Comparison of ENCODE assay signal across 28 mouse cellular contexts in genomic region chr1:36759076-36759475, GRCm38 (mm10). TPM values are rescaled to one million over a fixed set of nuclear protein-coding genes. Genes with fewer than 3 reads are reported as not detected.
A peak's percentile ranks its signal among the peaks of the same experiment; 100 is the strongest.
DNase-seq lines count a peak whose midpoint lies in the region; ATAC-seq and TF ChIP-seq lines count a peak whose summit lies in the region.
"Had no signal": no experiment of that assay in that cellular context is flagged by ENCODE, and none has a peak within 500 bp of the region (broad histone marks: within the 10 kb centered on the region; RNA-seq: fewer than 3 reads in every experiment).

No protein-coding gene starts in this region.

- no peak for DNase-seq in testis, postnatal 10 days (ENCODE audit: low spot score)
- DNase-seq in ES-CJ7 (ENCODE audit: low read depth, low spot score) (peak; percentile 61), ZHBTc4 (ENCODE audit: low read depth, low spot score) (peak; percentile 61)
- no peak for DNase-seq in gastrocnemius, postnatal 4 days (ENCODE audit: low spot score in 2 of 2)
- no peak for DNase-seq in cerebellum, adult 9-11 months
- DNase-seq: adrenal gland, adult 2 months; adrenal gland, postnatal 10 days; adrenal gland, postnatal 25 days; B cell, adult 2 months; cerebellum, adult 11-12 months; cerebellum, adult 2 months; cerebellum, adult 9-10 months; cerebellum, postnatal 14 days; cerebellum, postnatal 36 days; embryo, embryonic 11 days had no signal

- H3K9ac ChIP-seq in forebrain, embryonic 13.5 days = no peak overlapping the region
- H3K9ac ChIP-seq: embryonic facial prominence, embryonic 12.5 days had no signal

- no peak for TF ChIP-seq POLR2A in testis, adult 2 months (IDR thresholded peaks at IDR 0.05; ENCODE audit: control insufficient read depth, low read depth, low read length)

- peaks cover 4% of the 10 kb centered on the region for H3K4me1 ChIP-seq in testis, adult 2 months (ENCODE audit: control insufficient read depth, insufficient read depth, low read length)
- H3K4me1 ChIP-seq in E14TG2a.4 (replicated peaks; ENCODE audit: low read depth, low read length) = peaks cover 37% of the 10 kb centered on the region
- H3K4me1 ChIP-seq in forebrain, embryonic 13.5 days = no peaks in the 10 kb centered on the region
- H3K4me1 ChIP-seq: embryonic facial prominence, embryonic 12.5 days had no signal

- no peak overlapping the region for H3K4me2 ChIP-seq in forebrain, embryonic 13.5 days
- H3K4me2 ChIP-seq: embryonic facial prominence, embryonic 12.5 days had no signal

- H3K9me3 ChIP-seq in E14TG2a.4 (ENCODE audit: low read length) = no peaks in the 10 kb centered on the region
- H3K9me3 ChIP-seq in forebrain, embryonic 13.5 days (replicated peaks) = no peaks in the 10 kb centered on the region
- H3K9me3 ChIP-seq: embryonic facial prominence, embryonic 12.5 days had no signal

- 86% methylated on average over 18 of the region's 18 CpGs for WGBS in forebrain, embryonic 13.5 days

- H3K36me3 ChIP-seq in testis, adult 2 months (ENCODE audit: control insufficient read depth, insufficient read depth, low read length) = no peaks in the 10 kb centered on the region
- no peaks in the 10 kb centered on the region for H3K36me3 ChIP-seq in E14TG2a.4 (ENCODE audit: insufficient read depth, low read length)
- H3K36me3 ChIP-seq in forebrain, embryonic 13.5 days (ENCODE audit: poor library complexity, severe bottlenecking) = no peaks in the 10 kb centered on the region
- H3K36me3 ChIP-seq: embryonic facial prominence, embryonic 12.5 days had no signal

- H3K27me3 ChIP-seq in testis, adult 2 months (ENCODE audit: control insufficient read depth, insufficient read depth, low read length) = no peaks in the 10 kb centered on the region
- peaks cover 49% of the 10 kb centered on the region for H3K27me3 ChIP-seq in E14TG2a.4 (ENCODE audit: insufficient read depth, low read length)
- H3K27me3 ChIP-seq in forebrain, embryonic 13.5 days = no peaks in the 10 kb centered on the region
- H3K27me3 ChIP-seq: CH12.LX; embryonic facial prominence, embryonic 12.5 days had no signal

- no peak overlapping the region for H3K27ac ChIP-seq in testis, adult 2 months (ENCODE audit: control insufficient read depth, insufficient read depth, low read depth, low read length)
- H3K27ac ChIP-seq in forebrain, embryonic 13.5 days = no peak overlapping the region
- H3K27ac ChIP-seq: embryonic facial prominence, embryonic 12.5 days had no signal

- H3K4me3 ChIP-seq in testis, adult 2 months (ENCODE audit: control insufficient read depth, low read depth, low read length) = peak overlapping the region; percentile 54
- peak overlapping the region; percentile 68 for H3K4me3 ChIP-seq in E14TG2a.4 (replicated peaks; ENCODE audit: low read length)
- H3K4me3 ChIP-seq in forebrain, embryonic 13.5 days = no peak overlapping the region
- H3K4me3 ChIP-seq: embryonic facial prominence, embryonic 12.5 days had no signal

- ATAC-seq in forebrain, embryonic 13.5 days = no peak
- ATAC-seq: CD4-positive, CD25-positive, alpha-beta regulatory T cell, adult 4 months; forebrain, embryonic 14.5 days; forebrain, embryonic 16.5 days had no signal

- no peak for TF ChIP-seq CTCF in testis, adult 2 months (IDR thresholded peaks at IDR 0.05; ENCODE audit: control insufficient read depth, insufficient read depth, insufficient replicate concordance, low read depth, low read length)
- no peak for TF ChIP-seq CTCF in E14TG2a.4 (conservative IDR thresholded peaks at IDR 0.05; ENCODE audit: low read length)

RNA-seq across cellular contexts. Expression of gene Zap70, which starts 2.5 kb away (rescaled TPM):
- polyA plus RNA-seq in testis, adult 2 months (2012; rRNA removed) = 2.6 and 3.5 TPM in 2 replicates
- 0.71 and 1.1 TPM in 2 replicates for polyA plus RNA-seq in forebrain, embryonic 13.5 days (2015; fragmentation: Nextera tagmentation; extraction: Ambion mirVana)
- under 1 TPM; 0.21 to 0.49 TPM for total RNA-seq in gastrocnemius, postnatal 4 days (2021)
- total RNA-seq: MEL had no signal

RNA-seq across cellular contexts. Expression of gene Actr1b, which starts 44.9 kb away (rescaled TPM):
- polyA plus RNA-seq in testis, adult 2 months (2012; rRNA removed) = 42.7 and 44.5 TPM in 2 replicates
- 88.0 and 95.6 TPM in 2 replicates for polyA plus RNA-seq in forebrain, embryonic 13.5 days (2015; fragmentation: Nextera tagmentation; extraction: Ambion mirVana)
- total RNA-seq in gastrocnemius, postnatal 4 days (2021) = 100 to 1,000 TPM; 107 to 115 TPM

RNA-seq across cellular contexts. Expression of gene 4933424G06Rik, which starts 49.1 kb away (rescaled TPM):
- 36.9 and 53.7 TPM in 2 replicates for polyA plus RNA-seq in testis, adult 2 months (2012; rRNA removed)
- polyA plus RNA-seq in forebrain, embryonic 13.5 days (2015; fragmentation: Nextera tagmentation; extraction: Ambion mirVana) = 0.69 TPM in 1 of 2 replicates, not detected in the other
- total RNA-seq in gastrocnemius, postnatal 4 days (2021) = not detected
- total RNA-seq: adrenal gland, adult 2 months; adrenal gland, postnatal 10 days; adrenal gland, postnatal 25 days; adrenal gland, postnatal 4 days; CH12.LX; common myeloid progenitor, adult 5-6 weeks; ES-E14; MEL had no signal
- polyA plus RNA-seq: adrenal gland, adult 2 months; CD4-positive, CD25-positive, alpha-beta regulatory T cell, adult 4 months; embryonic facial prominence, embryonic 12.5 days; embryonic facial prominence, embryonic 14.5 days; forebrain, embryonic 14.5 days had no signal

Comparison
In these comparisons a context has a peak if more than half of its experiments do, and no peak if none do; other contexts are left out.
1. DNase-seq: peak in ES-CJ7 (single experiment) and ZHBTc4 (single experiment); none in testis, postnatal 10 days (single experiment), gastrocnemius, postnatal 4 days (0 of 2) and cerebellum, adult 9-11 months (single experiment).
2. RNA of gene 4933424G06Rik, which starts 49.1 kb away (polyA plus RNA-seq): 36.9 to 53.7 TPM in testis, adult 2 months; 0.69 TPM in forebrain, embryonic 13.5 days; every median in the first group is over 10 times any median in the second.